Mouse (Mus musculus) activated CD4-positive, CD25-positive, alpha-beta regulatory T cell (primary cell): ENCODE data around the gene Ccdc27. TPM values are rescaled to one million over a fixed set of nuclear protein-coding genes. Genes with fewer than 3 reads are reported as not detected.

ENCODE experiments used
- polyA plus RNA-seq, 2 experiments: library from polyadenylated mRNA; unstranded; fragments of 100-300 nt; shearing (Covaris generic); gene quantifications; one replicate each; pipeline ENCODE4 v1.2.1; 2017

Gene Ccdc27
- not detected for polyA plus RNA-seq

DNA sequence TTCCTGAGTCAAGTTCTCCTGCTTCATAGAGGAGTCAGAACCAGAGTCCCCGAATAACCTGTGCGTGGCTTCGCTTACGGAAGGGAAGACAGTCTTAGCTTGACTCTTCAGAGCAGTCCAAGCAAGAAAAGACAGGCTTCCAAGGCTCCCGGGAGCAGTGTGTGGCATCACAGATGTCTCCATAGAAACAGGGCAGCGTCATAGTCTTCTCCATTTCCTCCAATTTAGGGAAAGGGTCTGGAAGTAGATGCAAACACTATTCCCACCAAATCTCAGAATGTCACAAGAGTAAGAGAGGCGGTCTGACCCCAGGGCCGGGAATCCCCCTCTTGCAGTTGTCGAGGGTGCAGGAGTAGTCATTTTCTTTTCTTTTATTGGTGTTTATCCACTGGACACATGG is at the start of gene Ccdc27:
Gene Ccdc27, minus strand, starts transcription at position 101 of the 400 bp plus-strand sequence.

DNA sequence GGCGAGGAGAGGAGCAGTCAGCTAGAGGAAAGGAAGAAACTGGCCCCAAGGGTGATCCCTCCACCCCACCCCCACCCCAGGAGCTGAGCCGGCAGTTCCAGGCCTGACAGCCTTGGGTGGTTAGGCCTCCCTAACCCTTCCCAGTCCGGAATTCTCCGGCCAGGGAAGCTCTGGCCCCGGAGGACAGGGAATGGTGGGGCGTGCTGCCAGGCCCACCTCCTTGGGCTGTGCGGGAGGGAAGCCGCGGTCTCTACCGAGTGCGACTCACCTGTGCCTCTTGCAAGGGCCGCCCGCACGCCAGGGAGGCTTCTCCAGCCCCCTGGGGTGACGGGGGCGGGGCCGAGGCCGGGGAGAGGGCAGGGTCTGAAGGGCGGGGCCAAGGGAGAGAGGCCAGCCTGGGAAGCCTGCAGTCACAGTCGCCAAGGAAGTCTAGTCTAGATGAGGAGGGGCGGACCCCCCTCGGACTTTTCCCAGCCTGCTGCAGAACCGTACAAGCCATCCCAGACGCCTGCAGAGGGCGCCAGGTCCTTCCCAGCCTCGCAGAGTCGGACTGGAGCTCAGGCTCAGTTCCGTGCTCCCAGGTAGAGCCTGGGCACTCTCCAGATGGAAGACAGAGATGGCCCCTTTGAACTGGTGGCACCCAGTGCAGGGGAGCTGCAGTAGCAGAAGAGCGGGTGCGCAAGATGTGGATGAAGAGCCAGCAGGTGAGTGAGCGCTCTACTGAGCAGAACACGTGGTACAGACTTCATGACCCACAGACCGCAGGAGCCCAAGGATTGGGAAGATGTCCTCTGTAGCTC is 16.6 kb downstream of the Ccdc27 start, which contains the start of gene Smim1:
Gene Smim1, minus strand, starts transcription at position 590 of the 800 bp plus-strand sequence.

GRCm38 (mm10) chr4:154011646-154012089 is 30.8 kb downstream of the Ccdc27 start, which contains the start of gene Lrrc47:
Lrrc47 (plus strand) TSS chr4:154011731.

Other genes with a start within 250 kb of the Ccdc27 start
- gene A430005L14Rik, start 85.4 kb downstream of the Ccdc27 start, polyA plus RNA-seq: 10 to 100 TPM; 58.6 to 63.0 TPM
- 10 to 100 TPM; 21.2 to 25.6 TPM for gene Dffb, start 67.6 kb downstream of the Ccdc27 start, polyA plus RNA-seq
- 10 to 100 TPM in 1 of 2 experiments, 1 to 10 TPM in 1; 8.7 to 10.2 TPM for gene Cep104, start 67.5 kb downstream of the Ccdc27 start, polyA plus RNA-seq
- gene Lrrc47, start 30.9 kb downstream of the Ccdc27 start, polyA plus RNA-seq: 10 to 100 TPM; 36.6 to 53.8 TPM
- gene Smim1, start 16.4 kb downstream of the Ccdc27 start, polyA plus RNA-seq: 1 to 10 TPM in 1 of 2 experiments, under 1 TPM in 1; 0.16 to 1.1 TPM
- under 1 TPM; 0.25 to 0.74 TPM for gene Trp73, start 97.5 kb upstream of the Ccdc27 start, polyA plus RNA-seq
- 10 to 100 TPM; 31.6 to 44.9 TPM for gene Wrap73, start 99.7 kb upstream of the Ccdc27 start, polyA plus RNA-seq
- 100 to 1,000 TPM; 311 to 335 TPM for gene Tprgl, start 118.0 kb upstream of the Ccdc27 start, polyA plus RNA-seq
- not detected for gene Megf6, start 128.1 kb upstream of the Ccdc27 start, polyA plus RNA-seq